Mouse (Mus musculus): ENCODE results near the gene Tex30.
"Not testable (repeated sequence)": the region's sequence is repeated elsewhere in the genome, so short reads cannot be mapped to it uniquely, and the experiment has no call there.

The Tex30 gene

DNA sequence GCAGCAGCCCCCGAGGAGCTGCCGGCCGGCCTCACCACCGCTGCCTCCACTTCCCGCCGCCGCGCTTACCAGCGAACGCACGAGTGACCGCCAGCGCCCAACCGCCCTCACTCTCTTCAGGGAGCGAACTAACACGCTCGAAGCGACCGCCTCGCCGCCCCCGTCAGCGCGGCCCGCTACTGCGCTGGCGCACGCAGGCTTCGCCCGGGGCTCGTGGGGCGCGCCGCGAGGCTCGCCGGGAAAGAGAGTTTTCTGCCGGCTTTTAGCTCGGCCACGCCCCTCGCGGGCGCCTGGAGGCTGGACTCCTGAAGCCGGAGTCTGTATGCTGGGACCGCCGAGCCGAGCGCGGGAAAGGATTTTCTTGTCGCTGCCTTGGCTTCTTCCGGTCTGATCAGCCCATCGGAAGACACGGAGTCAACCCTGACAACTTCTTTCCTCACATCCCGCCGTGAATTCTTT lies at the start of gene Tex30:
Gene Tex30, minus strand, starts transcription at position 183 of the 459 bp plus-strand sequence.
- DNase-seq = peak; percentile 94

DNA sequence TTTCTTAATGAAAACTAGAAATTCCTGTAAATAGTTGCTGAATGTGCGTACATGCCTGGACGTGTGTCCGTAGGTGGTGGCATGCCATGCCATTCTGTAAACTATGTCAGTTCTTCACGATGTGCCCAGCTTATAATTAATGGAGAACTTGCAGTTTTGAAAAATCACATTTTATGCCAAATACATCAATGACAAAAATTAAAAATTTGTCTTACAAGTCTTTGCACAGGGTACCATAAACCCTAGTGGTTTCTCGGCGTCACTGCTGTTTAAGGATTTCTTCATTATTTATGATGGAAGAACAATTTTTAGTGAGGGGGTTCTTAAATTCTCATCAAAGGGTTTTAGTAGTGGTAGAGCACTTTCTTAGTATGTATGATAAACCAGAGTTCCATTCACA lies 46.5 kb upstream of the Tex30 start:
- no peak for DNase-seq

DNA sequence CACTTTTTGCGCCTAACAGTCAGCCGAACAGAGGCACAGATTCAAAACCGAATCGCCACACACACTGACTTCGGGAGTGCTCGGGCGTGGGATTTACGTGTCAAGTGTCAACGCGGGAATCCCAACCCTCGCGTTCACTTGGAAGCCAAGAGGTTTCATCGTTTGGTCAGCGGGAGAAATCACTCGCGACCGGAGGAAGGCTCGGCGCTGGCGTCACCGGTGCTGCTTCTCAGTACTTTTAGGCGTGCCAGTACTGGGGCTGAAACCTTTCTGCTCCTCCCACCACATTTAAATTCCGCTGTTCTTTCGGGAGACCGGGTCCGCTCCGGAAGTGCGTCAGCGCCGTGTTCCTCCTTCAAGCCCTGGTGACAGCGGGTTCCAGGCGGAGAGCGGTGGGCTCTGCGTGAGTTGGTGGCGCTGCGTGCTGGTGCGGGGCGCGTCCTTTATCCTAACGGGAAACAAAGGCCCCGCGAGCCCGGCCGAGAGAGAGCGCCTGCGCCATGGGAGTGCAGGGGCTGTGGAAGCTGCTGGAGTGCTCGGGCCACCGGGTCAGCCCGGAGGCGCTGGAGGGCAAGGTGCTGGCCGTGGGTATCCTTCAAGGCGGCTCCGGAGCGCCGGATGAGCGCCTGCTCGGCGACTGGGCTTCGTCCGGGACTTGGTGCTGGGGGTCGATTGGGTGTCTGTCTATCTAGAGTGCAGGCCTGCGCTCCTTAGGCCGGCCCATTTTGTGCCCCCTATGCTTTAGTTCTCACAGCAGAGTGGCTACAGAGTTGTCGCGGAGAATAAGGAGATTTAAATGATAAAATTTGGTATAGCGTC lies 45.5 kb upstream of the Tex30 start, which contains the start of gene Ercc5:
Gene Ercc5, plus strand, starts transcription at position 182 of the 819 bp plus-strand sequence.
- peak; percentile 91 for DNase-seq

DNA sequence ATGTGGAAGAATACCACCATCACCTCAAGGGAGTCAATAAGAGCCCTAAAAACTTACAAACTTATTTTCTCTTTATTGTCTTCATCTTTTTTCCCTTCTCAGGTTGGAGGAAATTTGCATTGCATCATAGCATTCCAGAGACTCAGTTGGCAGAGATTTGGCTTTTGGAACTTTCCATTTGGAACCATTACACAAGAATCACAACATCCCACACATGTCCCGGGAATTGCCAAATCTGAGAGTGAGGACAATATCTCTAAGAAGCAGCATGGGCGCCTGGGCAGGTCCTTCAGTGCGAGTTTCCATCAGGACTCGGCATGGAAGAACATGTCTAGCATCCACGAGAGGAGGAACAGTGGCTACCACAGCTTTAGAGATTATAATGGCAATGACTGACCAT lies 40.5 kb upstream of the Tex30 start:
- DNase-seq = no peak

DNA sequence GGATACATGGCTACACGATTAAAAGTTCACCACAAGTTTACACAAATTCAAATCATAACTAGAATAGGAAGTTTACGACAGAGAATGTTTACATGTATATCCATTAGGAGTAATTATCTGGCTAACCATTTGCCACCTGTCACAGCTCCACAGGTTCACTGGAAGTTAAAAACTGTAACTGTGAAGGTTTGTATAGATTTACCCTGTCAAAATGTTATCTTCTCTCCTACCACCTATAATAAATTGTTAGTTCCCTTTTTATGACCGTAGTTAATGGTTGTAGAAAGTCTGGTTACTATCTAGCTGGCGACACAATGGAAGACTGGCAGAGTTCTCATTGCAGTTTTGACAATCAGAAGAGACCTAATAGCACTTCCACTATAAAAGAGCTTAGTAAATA lies 38.0 kb upstream of the Tex30 start:
- DNase-seq = no peak

DNA sequence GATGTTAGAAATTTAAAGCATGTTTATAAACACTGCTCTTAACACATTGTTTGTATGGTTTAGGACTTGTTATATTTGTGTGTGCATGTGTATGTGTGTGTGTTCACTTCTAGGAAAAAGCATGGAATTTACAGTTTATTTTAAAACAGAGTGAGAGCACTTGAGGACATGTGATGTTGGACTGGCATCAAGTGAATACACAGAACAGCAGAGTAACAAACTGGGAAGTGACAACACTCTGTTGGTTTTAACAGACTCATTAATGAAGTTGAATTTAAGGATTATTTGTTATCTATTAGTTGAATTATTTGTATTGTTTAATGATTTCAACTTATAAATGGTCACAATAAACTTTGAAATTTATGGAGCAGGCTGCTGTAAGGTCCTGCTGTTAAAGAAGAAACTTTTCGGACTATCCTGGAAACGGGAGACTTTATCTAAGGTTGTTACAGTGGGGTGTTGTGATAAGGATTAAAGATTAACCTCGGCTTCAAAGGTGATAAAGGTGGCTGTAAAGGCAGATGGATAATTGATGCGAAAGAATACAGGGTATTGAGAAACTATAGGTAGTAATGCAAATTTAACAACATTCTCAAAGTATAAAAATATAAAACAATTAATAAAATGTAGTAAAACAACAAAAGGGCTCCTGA lies 27.8 kb upstream of the Tex30 start:
- DNase-seq = no peak

DNA sequence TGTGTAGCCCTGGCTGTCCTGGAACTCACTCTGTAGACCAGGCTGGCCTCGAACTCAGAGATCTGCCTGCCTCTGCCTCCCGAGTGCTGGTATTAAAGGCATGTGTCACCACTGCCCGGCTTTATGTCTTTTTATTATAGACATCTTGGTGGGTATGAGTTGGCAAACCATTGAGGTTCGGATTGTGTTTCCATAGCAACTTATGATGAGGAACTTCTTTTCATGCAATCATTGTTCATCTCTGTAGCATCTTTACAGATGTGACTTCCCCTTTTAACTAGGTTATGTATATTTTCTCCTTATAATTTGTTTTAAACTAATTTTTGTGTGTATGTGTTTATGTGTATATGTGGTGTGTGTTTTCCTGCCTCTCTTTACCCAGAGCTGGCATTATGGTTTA lies 23.3 kb upstream of the Tex30 start:
- DNase-seq = no peak

DNA sequence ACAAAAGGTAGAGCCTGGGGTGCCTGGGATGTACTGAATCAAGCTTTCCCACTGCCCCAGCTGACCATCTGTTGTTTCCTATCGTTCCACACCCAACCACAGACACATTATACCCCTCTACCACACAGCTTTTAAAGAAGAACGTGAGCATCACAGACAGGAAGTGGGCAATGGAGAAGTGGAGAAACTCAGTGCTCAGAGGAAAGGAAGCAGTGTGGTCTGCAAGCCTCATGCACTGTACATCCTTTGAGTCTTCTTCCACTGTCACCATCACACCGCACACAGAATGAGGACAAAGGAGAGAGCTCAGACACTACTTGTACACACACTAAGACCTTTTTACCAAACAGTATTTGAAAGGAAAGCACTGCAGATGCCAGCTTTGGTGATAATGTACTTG lies 20.0 kb upstream of the Tex30 start:
- DNase-seq = no peak

DNA sequence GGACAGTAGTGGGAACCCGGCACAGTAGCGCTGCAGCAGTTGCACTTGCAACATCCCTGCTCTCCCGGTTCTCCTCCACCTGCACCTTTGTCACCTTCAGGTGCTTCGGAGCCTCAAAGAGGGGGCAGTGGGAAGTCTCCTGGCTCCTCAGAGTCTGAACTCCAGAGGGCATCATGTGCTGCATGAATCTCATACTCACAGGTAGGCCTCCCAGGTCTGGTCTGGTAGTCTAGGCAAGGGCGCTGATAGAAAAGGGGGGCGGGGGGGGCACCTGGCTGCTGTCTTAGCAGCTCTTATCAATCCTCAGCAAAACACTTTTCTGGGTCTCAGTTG lies 17.8 kb upstream of the Tex30 start:
- no peak for DNase-seq

DNA sequence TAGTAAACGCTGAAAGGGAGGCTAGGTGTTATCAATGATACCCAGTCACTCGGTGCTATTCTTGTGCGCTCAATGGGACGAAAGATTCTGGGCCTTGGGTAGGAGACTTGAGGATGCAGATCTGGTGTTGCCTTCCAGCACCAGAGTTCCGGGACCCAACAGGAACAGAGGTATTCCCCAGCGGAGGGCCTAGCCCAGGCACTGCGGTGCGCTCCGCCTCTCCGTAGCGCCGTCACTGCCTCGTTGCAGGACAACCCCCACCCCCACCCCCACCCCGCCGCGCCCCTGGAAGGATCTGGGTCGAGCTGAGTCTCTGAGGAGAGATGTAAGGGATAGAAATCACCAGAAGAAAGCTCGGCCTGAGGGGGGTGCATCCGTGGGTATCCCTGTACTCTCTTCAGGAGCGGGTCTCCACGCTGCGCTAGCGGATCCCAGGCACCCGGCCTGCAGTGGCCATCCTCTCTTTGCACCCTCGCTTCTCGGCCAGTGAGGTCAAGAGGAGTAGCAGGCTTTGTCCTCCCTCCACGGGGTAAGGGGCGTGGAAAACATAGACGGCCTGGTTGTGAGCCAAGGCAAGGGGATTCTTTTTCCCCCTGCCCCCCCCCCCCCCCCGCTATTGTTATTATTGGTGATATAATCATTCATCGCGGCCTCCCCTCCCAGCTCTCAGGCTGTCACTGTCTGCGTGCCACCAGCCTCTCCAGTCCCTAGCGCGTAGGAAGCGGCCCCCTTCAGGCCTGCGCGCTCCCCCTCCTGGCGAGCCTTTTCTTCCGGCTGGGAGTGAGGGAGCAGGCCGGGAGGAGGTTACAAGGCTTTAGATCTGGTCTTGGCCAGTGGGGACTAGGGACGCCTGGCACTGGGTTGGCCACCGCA lies 17.2 kb upstream of the Tex30 start:
- peak; percentile 86 for DNase-seq

DNA sequence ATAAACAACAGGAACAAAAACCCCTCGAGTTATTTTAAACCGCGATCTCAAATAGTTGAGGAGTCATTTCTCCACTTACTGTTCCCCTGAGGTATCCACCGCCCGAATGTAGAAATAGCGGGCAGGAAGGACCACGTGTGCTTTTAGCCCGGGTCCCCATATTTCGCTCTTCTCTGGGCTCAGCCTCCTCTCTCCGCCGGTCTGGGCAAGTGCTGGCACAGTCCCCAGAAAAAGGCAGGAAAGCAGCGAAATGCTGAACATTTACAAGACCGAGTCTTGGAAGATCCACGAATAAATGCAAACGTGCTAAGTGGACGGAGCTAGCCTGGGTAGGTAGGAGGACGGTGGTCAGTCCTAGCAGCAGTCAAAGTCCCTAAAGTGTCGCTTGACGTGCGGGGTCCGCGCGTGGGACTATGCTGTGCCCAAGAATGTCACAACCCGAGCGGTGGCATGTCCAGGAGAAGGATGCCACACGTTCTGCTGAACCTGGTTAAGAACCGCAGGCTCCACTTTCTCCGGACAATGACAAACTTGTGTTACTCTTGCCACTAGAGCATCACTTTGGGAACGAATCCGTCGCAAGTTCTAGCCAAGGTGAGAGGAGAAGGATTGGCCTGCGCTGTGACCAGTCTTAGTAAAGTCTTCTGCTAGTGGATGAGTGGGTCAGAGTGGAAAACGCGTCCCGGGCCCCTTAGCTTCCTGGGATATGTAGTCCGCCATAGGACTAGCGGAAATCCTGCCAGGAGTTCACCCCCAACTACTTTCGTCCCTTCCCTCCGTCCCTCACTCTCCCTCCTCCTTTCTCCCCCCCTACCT lies 16.2 kb upstream of the Tex30 start, which contains the start of the genes Kdelc1 and Bivm:
Gene Kdelc1, minus strand, starts transcription at position 570 of the 816 bp plus-strand sequence.
Gene Bivm, plus strand, starts transcription at position 719 of the 816 bp plus-strand sequence.
- DNase-seq = peak; percentile 97

DNA sequence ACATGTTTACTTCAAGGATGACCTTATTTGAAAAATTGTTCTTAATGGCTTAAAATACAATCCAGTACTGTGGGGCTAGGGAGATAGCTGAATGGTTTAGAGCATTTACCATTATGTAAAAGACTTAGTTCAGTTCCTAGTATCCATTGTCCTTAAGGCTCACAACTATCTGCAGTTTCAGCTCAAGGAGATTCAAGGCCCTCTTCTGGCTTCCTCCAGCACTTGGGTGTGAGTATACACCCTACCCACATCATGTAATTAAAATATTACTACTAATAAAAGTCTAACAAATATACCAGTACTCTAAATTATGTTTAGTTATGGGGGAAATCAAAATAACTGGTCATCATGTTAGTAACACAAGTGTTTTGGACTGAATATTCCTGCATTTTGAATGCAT lies 15.3 kb upstream of the Tex30 start:
- DNase-seq = no peak

DNA sequence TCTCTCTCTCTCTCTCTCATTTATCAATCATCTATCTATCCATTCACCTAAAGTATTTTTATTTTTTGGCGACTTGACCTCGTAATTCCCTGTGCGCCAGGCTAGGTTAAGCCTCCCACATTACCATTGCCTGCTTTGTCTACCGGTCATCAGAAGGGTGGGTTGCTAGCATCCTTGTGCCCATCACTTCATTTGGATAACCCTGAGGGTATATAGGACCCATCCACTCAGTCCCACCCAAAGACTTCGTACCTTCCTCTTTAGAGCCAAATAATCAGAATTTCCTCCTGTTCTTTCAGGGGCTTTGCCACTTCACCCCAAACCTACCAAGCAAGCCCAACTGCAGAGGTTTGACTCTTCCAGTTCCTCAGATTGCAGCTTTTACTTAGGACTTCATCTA lies 698 bp upstream of the Tex30 start:
- no peak for DNase-seq

DNA sequence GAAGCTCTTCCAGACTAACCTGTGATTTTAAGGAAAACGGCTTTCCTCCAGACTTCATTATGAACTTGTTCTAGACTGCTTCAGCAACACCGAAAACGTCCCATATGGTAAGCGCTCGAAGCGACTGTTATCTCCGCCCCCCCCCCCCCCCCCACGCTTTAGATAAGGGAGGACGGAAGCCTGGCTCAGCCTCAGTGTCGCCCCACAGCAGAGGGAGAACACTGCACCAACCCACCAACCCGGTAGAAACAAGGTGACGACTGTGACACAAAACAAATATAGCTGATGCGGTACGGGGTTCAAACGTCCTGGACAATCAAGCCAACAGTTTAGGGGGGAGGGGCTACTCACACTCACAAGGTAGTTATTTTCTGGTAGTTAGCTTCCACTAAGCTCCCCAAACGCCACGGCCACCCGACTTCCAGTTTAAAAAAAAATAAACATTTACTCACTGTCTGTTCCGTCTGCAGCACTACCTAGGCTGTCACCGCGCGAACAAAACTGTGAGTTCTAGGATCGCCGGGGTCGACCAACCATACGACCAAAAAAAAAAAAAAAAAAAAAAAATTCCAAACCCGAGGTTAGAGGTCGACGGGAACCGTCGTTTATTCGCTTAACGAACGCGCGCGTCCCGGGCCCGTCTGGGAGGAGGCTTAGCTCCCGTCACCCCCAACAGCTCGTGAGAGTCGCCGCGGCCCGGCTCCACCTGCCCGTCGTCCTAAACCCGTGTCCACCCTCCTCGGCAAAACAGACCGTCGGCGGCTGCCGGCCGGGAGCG lies 604 bp downstream of the Tex30 start:
- DNase-seq = peak; percentile 32

DNA sequence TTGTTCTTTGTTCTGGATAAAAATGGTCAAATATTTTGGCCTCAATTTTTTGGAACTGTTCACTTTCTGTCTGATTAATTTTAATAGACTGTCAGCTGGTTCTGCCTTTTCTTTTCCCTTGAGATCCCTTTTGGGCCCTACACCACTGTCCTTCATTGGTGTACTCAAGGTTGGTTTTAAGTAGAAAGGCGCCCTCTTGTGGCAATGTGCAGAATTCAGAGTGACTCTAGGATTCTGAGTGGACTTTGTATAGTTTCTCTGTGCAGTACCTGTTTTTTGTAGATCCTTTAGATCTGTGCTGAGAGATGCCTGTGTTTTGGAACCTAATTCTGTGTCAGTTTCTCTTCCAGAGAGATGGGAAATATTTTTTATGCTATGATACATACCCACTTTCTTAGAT lies 37.6 kb downstream of the Tex30 start:
- DNase-seq = peak; percentile 76

DNA sequence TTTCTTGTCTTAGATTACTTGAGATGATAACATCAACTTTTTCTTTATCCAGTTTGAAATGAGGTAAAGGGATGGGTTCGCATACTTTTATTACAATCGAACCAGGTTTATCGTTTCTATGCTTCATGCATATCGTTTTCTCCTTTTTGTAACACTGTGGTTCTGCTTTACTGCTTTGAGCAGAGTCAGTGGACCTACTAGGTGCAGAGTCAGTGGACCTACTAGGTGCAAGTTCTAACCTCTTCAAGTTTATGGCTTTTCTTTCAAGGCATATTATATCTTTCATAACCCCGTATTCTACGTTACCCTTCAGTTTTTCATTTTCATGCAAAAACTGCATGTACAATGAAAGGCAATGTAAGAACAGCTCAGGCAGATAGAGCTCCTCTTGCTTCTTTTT lies 38.8 kb downstream of the Tex30 start:
- DNase-seq = no peak

DNA sequence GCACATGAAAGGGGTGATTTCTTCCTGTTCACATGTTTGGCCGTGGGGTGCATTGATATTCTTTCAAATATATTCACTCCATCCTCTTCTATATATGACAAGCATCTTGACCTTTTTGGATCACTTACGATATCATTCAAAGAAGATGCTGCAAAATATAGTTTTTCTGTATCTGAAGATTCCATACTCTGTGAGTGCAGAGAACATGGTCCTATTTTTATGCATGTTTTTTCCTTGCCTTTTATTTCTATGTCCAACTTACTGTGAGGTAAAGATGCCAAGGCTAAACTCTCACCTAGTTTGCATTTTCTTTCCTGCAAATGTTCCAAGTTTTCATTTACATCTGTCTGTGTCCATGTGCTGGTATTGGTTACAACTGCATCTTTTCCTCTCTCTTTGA lies 40.4 kb downstream of the Tex30 start, which contains the start of gene Gm8251:
Gene Gm8251, minus strand, starts transcription at position 101 of the 400 bp plus-strand sequence.
- DNase-seq = no peak

DNA sequence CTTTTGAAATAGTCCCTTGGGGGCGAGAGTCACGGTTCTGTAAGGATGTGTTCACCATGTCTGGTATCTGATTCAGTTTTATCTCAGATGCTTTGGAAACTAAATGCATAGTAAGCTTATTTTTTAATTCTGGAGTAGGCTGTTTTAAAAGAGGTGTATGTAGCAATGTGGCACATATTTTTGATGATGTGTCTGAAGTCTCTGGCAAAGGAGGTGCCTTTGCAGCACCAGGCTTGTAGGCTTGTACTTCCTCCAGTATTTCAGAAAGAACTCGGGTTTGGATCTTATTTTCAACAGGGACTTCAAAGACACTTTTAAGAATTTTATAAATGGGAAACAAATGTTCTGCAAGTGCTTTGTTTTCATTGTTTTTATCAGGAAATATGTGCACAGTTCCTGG lies 44.4 kb downstream of the Tex30 start:
- DNase-seq = no peak

DNA sequence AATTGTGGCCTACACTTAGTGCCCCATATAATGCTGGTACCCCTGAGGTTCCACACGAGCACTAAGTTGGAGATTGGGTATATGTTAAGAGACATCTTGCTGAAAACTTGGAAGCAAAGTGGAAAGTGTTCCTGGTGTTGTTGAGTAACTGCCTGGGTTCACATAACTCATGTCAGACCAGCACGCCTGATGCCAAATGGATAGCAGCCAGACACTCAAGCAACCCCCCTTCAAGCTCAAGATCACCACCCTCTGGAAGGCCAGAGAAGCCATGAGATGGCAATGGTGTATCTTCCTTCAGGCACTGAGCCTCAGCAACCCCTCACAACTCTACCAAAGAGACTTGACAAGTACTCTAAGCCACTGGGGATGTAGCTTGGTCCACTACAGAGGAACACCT lies 55.7 kb downstream of the Tex30 start:
- no peak for DNase-seq

DNA sequence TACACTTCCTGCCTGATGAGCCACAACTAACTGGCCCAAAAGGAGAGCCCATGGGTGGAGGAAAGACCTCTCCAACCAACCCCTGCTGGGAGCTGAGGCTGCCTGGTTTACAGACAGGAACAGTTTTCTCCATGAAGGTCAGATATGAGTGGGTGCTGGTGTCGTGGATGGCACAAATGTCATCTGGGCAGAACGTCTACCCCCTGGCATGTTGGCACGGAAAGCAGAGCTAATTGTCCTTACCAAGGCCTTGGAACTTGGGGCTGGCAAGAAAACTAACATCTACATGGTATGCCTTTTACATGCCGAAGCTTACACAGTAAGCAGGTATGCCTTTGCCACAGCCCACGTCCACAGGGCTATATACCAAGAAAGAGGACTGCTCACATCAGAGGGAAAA lies 56.6 kb downstream of the Tex30 start:
- DNase-seq = not testable (repeated sequence)

DNA sequence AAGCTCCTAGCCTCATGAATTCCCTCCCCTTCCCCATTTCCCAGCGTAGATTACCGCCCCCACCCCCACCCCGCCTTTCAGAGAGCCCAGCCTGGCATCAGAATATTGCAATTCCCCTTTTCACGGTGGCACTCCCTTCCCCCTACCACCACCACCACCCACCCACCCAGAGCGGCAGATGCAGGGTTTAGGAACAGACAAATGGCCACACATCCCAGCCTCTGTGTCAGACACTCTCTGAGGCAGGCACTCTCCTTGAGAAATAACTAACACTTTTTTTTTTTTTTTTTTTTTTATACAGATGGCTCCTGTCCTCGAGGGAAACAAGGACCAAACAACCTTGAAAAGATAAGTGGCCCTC lies 59.7 kb downstream of the Tex30 start:
- DNase-seq = no peak
